Mouse (Mus musculus): Measurements from ENCODE around the gene Plekhh2. TPM values are rescaled to one million over a fixed set of nuclear protein-coding genes. Genes with fewer than 3 reads are reported as not detected.

Plekhh2 gene
- polyA plus RNA-seq, 1 experiment from 2014 or later: 8.0 TPM

- H3K36me3 ChIP-seq (ENCODE audit: control insufficient read depth, insufficient read depth, low read length): no peaks in the 10 kb centered on the region
- no peak overlapping the region for H3K9ac ChIP-seq (ENCODE audit: low read depth, low read length)
- no peaks in the 10 kb centered on the region for H3K4me1 ChIP-seq (ENCODE audit: control insufficient read depth, insufficient read depth, low read length)
- no peak overlapping the region for H3K4me2 ChIP-seq (ENCODE audit: low read depth, low read length)
- DNase-seq (ENCODE audit: low spot score) (no peak), ATAC-seq (ENCODE audit: low read depth) (no peak)
- H3K27me3 ChIP-seq (replicated peaks; ENCODE audit: control insufficient read depth, insufficient read depth, low read length): no peaks in the 10 kb centered on the region
- WGBS: 54% methylated on average over 6 of the region's 6 CpGs
- no peaks in the 10 kb centered on the region for H3K9me3 ChIP-seq (ENCODE audit: control insufficient read depth, low read length)
- H3K27ac ChIP-seq (replicated peaks; ENCODE audit: low read depth, low read length): no peak overlapping the region
- no peak overlapping the region for H3K4me3 ChIP-seq (ENCODE audit: low read depth, low read length)
These were observed 27.9 kb upstream of the Plekhh2 start for GRCm38 (mm10) chr17:84483673-84484320.

DNA sequence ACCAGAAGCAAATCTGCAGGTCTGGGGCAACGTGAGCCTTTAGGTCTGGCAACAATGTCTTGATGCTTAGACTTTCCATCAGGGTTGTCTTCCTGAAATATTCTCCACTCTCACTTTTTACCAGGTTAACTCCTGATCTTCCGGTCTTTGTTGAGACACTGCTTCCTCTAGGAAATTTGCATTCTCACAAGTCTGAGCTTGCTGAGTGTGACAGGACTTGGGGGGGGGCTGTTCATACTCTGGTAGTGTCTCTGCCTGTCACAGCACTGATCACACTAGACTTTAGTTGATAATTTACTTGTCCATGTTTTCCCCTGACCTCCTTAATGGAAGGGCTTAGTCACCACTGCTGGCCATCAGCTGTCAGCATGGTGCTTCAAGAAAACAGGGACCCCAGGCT, 24.3 kb upstream of the Plekhh2 start:
- Histone ChIP-seq H3K4me3 (ENCODE audit: low read depth, low read length) (no peak overlapping the region), H3K9ac (ENCODE audit: low read depth, low read length) (no peak overlapping the region), H3K4me2 (ENCODE audit: low read depth, low read length) (no peak overlapping the region), H3K4me1 (ENCODE audit: control insufficient read depth, insufficient read depth, low read length) (no peaks in the 10 kb centered on the region), H3K36me3 (ENCODE audit: control insufficient read depth, insufficient read depth, low read length) (no peaks in the 10 kb centered on the region), H3K9me3 (ENCODE audit: control insufficient read depth, low read length) (peaks cover 5% of the 10 kb centered on the region; the same call in 1 of the 2 replicates), H3K27ac (replicated peaks; ENCODE audit: low read depth, low read length) (no peak overlapping the region), H3K27me3 (replicated peaks; ENCODE audit: control insufficient read depth, insufficient read depth, low read length) (no peaks in the 10 kb centered on the region)
- DNase-seq (ENCODE audit: low spot score) (no peak), ATAC-seq (ENCODE audit: low read depth) (no peak)
- 54% methylated on average over 2 of the region's 2 CpGs for WGBS

DNA sequence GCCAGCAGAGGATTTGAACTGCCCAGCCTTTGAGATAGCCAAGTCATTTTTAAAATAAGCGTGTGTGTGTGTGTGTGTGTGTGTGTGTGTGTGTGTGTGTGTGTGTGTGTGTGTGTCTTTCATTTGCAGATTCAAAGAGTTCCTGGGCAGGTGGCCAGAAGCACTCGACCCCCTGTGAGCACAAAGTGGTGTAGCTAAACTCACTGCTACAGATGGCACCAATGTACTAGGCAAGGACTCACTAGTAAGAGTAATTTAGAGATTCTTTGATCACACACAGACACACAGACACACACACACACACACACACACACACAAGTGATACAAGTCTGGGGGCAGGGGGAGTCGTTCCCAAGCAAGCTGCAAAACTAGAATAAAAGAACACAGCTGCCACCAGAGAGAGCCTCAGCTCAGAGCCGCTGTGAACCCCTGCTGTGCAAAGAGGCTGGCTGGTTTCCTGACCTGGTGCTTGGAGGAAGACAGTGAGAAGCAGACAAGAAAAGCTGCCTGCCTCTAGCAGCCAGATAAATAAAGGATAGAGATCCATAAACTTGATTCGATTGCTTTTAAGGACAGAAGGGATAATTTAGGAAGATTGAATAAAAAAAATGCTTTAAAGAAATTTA, 19.3 kb upstream of the Plekhh2 start:
- H3K9ac ChIP-seq (ENCODE audit: low read depth, low read length): no peak overlapping the region
- no peak overlapping the region for H3K4me3 ChIP-seq (ENCODE audit: low read depth, low read length)
- no peak overlapping the region for H3K27ac ChIP-seq (replicated peaks; ENCODE audit: low read depth, low read length)
- no peak overlapping the region for H3K4me2 ChIP-seq (ENCODE audit: low read depth, low read length)
- ATAC-seq (ENCODE audit: low read depth): no peak
- 30% methylated on average over 5 of the region's 5 CpGs for WGBS
- H3K36me3 ChIP-seq (ENCODE audit: control insufficient read depth, insufficient read depth, low read length): no peaks in the 10 kb centered on the region
- H3K9me3 ChIP-seq (ENCODE audit: control insufficient read depth, low read length): peaks cover 5% of the 10 kb centered on the region; the same call in 1 of the 2 replicates
- H3K27me3 ChIP-seq (replicated peaks; ENCODE audit: control insufficient read depth, insufficient read depth, low read length): no peaks in the 10 kb centered on the region
- no peak for DNase-seq (ENCODE audit: low spot score)
- H3K4me1 ChIP-seq (ENCODE audit: control insufficient read depth, insufficient read depth, low read length): no peaks in the 10 kb centered on the region

DNA sequence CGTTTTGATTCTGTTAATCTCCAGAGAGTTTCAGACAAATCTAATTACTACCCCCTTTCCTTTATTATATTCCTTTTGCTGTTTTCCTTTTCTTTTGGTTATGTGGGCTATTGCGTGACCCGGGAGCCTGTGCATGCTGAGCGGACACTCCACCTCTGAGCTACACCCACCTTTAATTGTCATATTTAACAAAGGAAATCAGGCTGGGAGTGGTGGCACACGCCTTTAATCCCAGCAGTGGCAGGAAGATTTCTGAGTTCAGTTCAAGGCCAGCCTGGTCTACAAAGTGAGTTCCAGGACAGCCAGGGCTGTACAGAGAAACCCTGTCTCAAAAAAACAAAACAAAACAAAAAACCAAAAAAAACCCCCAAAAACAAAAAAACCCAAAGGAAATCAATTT, 14.7 kb upstream of the Plekhh2 start:
- Histone ChIP-seq H3K9me3 (ENCODE audit: control insufficient read depth, low read length) (no peaks in the 10 kb centered on the region), H3K27me3 (replicated peaks; ENCODE audit: control insufficient read depth, insufficient read depth, low read length) (no peaks in the 10 kb centered on the region), H3K36me3 (ENCODE audit: control insufficient read depth, insufficient read depth, low read length) (no peaks in the 10 kb centered on the region), H3K4me1 (ENCODE audit: control insufficient read depth, insufficient read depth, low read length) (no peaks in the 10 kb centered on the region), H3K4me3 (ENCODE audit: low read depth, low read length) (no peak overlapping the region), H3K9ac (ENCODE audit: low read depth, low read length) (no peak overlapping the region), H3K4me2 (ENCODE audit: low read depth, low read length) (no peak overlapping the region), H3K27ac (replicated peaks; ENCODE audit: low read depth, low read length) (no peak overlapping the region)
- DNase-seq (ENCODE audit: low spot score): no peak
- 84% methylated on average over 5 of the region's 5 CpGs for WGBS
- ATAC-seq (ENCODE audit: low read depth): no peak

GRCm38 (mm10) chr17:84497559-84497958, 14.1 kb upstream of the Plekhh2 start:
- H3K36me3 ChIP-seq (ENCODE audit: control insufficient read depth, insufficient read depth, low read length): no peaks in the 10 kb centered on the region
- no peaks in the 10 kb centered on the region for H3K27me3 ChIP-seq (replicated peaks; ENCODE audit: control insufficient read depth, insufficient read depth, low read length)
- WGBS: 68% methylated on average over 2 of the region's 2 CpGs
- DNase-seq (ENCODE audit: low spot score) (no peak), ATAC-seq (ENCODE audit: low read depth) (no peak)
- no peaks in the 10 kb centered on the region for H3K4me1 ChIP-seq (ENCODE audit: control insufficient read depth, insufficient read depth, low read length)
- no peak overlapping the region for H3K4me2 ChIP-seq (ENCODE audit: low read depth, low read length)
- no peaks in the 10 kb centered on the region for H3K9me3 ChIP-seq (ENCODE audit: control insufficient read depth, low read length)
- H3K27ac ChIP-seq (replicated peaks; ENCODE audit: low read depth, low read length): no peak overlapping the region
- H3K4me3 ChIP-seq (ENCODE audit: low read depth, low read length): no peak overlapping the region
- no peak overlapping the region for H3K9ac ChIP-seq (ENCODE audit: low read depth, low read length)

- Histone ChIP-seq H3K36me3 (ENCODE audit: control insufficient read depth, insufficient read depth, low read length) (no peaks in the 10 kb centered on the region), H3K27ac (replicated peaks; ENCODE audit: low read depth, low read length) (peak overlapping the region; percentile 35; the same call in 1 of the 2 replicates), H3K4me1 (ENCODE audit: control insufficient read depth, insufficient read depth, low read length) (no peaks in the 10 kb centered on the region), H3K4me2 (ENCODE audit: low read depth, low read length) (no peak overlapping the region), H3K9me3 (ENCODE audit: control insufficient read depth, low read length) (no peaks in the 10 kb centered on the region), H3K27me3 (replicated peaks; ENCODE audit: control insufficient read depth, insufficient read depth, low read length) (no peaks in the 10 kb centered on the region), H3K9ac (ENCODE audit: low read depth, low read length) (no peak overlapping the region), H3K4me3 (ENCODE audit: low read depth, low read length) (no peak overlapping the region)
- WGBS: 44% methylated on average over 3 of the region's 3 CpGs
- ATAC-seq (ENCODE audit: low read depth): peak; percentile 4; the same call in 1 of the 2 replicates
- no peak for DNase-seq (ENCODE audit: low spot score)
These were observed 13.6 kb upstream of the Plekhh2 start for GRCm38 (mm10) chr17:84497972-84498604.

- DNase-seq (ENCODE audit: low spot score): peak; percentile 89
- H3K27ac ChIP-seq (replicated peaks; ENCODE audit: low read depth, low read length): peak overlapping the region; percentile 70
These were observed 13.1 kb upstream of the Plekhh2 start for GRCm38 (mm10) chr17:84498639-84499038.

GRCm38 (mm10) chr17:84502341-84502740, 9.4 kb upstream of the Plekhh2 start:
- H3K4me3 ChIP-seq (ENCODE audit: low read depth, low read length): no peak overlapping the region
- no peak overlapping the region for H3K9ac ChIP-seq (ENCODE audit: low read depth, low read length)
- no peaks in the 10 kb centered on the region for H3K4me1 ChIP-seq (ENCODE audit: control insufficient read depth, insufficient read depth, low read length)
- 71% methylated on average over 3 of the region's 3 CpGs for WGBS
- no peaks in the 10 kb centered on the region for H3K36me3 ChIP-seq (ENCODE audit: control insufficient read depth, insufficient read depth, low read length)
- H3K4me2 ChIP-seq (ENCODE audit: low read depth, low read length): no peak overlapping the region
- H3K27me3 ChIP-seq (replicated peaks; ENCODE audit: control insufficient read depth, insufficient read depth, low read length): no peaks in the 10 kb centered on the region
- no peaks in the 10 kb centered on the region for H3K9me3 ChIP-seq (ENCODE audit: control insufficient read depth, low read length)
- no peak for ATAC-seq (ENCODE audit: low read depth)
- H3K27ac ChIP-seq (replicated peaks; ENCODE audit: low read depth, low read length): no peak overlapping the region
- no peak for DNase-seq (ENCODE audit: low spot score)

More at GRCm38 (mm10) chr17:84498639-84499038, 13.1 kb upstream of the Plekhh2 start:
- no peak overlapping the region for H3K4me2 ChIP-seq (ENCODE audit: low read depth, low read length)
- H3K36me3 ChIP-seq (ENCODE audit: control insufficient read depth, insufficient read depth, low read length): no peaks in the 10 kb centered on the region
- H3K9me3 ChIP-seq (ENCODE audit: control insufficient read depth, low read length): no peaks in the 10 kb centered on the region
- no peaks in the 10 kb centered on the region for H3K4me1 ChIP-seq (ENCODE audit: control insufficient read depth, insufficient read depth, low read length)
- 53% methylated on average over 5 of the region's 5 CpGs for WGBS
- H3K9ac ChIP-seq (ENCODE audit: low read depth, low read length): no peak overlapping the region
- peak; percentile 88 for ATAC-seq (ENCODE audit: low read depth)
- H3K27me3 ChIP-seq (replicated peaks; ENCODE audit: control insufficient read depth, insufficient read depth, low read length): no peaks in the 10 kb centered on the region
- H3K4me3 ChIP-seq (ENCODE audit: low read depth, low read length): no peak overlapping the region
